Mouse (Mus musculus): Measurements from ENCODE around the gene Poll. TPM values are rescaled to one million over a fixed set of nuclear protein-coding genes. Genes with fewer than 3 reads are reported as not detected.

Poll gene
- total RNA-seq, 2 experiments from 2014 or later = 13.3 to 14.2 TPM

Other genes with a start within 250 kb of the Poll start
- gene Btrc, start 196.8 kb downstream of the Poll start, total RNA-seq (2021) = 10 to 100 TPM; 21.0 to 21.6 TPM
- 10 to 100 TPM; 17.5 to 18.9 TPM for gene Gm17018, start 84 bp upstream of the Poll start, total RNA-seq (2021)
- 10 to 100 TPM; 22.5 to 22.6 TPM for gene Fbxw4, start 99.8 kb upstream of the Poll start, total RNA-seq (2021)
- gene Fgf8, start 182.4 kb upstream of the Poll start, total RNA-seq (2021) = not detected
- 10 to 100 TPM; 10.6 to 12.0 TPM for gene Npm3, start 189.1 kb upstream of the Poll start, total RNA-seq (2021)
- 10 to 100 TPM; 26.2 to 31.1 TPM for gene Mgea5, start 223.3 kb upstream of the Poll start, total RNA-seq (2021)